Mouse (Mus musculus) cerebral cortex, adult 2 months (tissue): ENCODE data around the gene Peli2.

Experiments used
- WGBS: fragments of 180-500 bp; shearing (Covaris S2); methylation state at CpG from one replicate; pipeline ENCODE4 v1.1.7; 2018; 5-methylcytosine and 5-hydroxymethylcytosine counted together

Peli2 gene

GRCm38 (mm10) chr14:48153064-48153463 lies 32.4 kb downstream of the Peli2 start:
- 88% methylated on average over 2 of the region's 2 CpGs for WGBS

- WGBS = 81% methylated on average over 5 of the region's 5 CpGs
Observed at GRCm38 (mm10) chr14:48153865-48154511, 33.4 kb downstream of the Peli2 start.

- WGBS = 73% methylated on average over 8 of the region's 8 CpGs
Observed at GRCm38 (mm10) chr14:48154641-48155040, 34.0 kb downstream of the Peli2 start.

GRCm38 (mm10) chr14:48155153-48155552 lies 34.5 kb downstream of the Peli2 start:
- WGBS = 29% methylated on average over 13 of the region's 13 CpGs

GRCm38 (mm10) chr14:48157085-48157484 lies 36.5 kb downstream of the Peli2 start:
- 81% methylated on average over 3 of the region's 3 CpGs for WGBS

- WGBS = 74% methylated on average over 8 of the region's 8 CpGs
Observed at GRCm38 (mm10) chr14:48157835-48158234, 37.2 kb downstream of the Peli2 start.

- 91% methylated on average over 3 of the region's 3 CpGs for WGBS
Observed at GRCm38 (mm10) chr14:48159401-48159800, 38.8 kb downstream of the Peli2 start.

- 87% methylated on average over 14 of the region's 14 CpGs for WGBS
Observed at GRCm38 (mm10) chr14:48162446-48162845, 41.8 kb downstream of the Peli2 start.

- WGBS = 70% methylated on average over 8 of the region's 8 CpGs
Observed at GRCm38 (mm10) chr14:48164917-48165316, 44.3 kb downstream of the Peli2 start.

- WGBS = 80% methylated on average over 9 of the region's 9 CpGs
Observed at GRCm38 (mm10) chr14:48166396-48166795, 45.8 kb downstream of the Peli2 start.

GRCm38 (mm10) chr14:48167020-48167419 lies 46.4 kb downstream of the Peli2 start:
- 66% methylated on average over 3 of the region's 3 CpGs for WGBS

GRCm38 (mm10) chr14:48168116-48168515 lies 47.5 kb downstream of the Peli2 start:
- WGBS = 92% methylated on average over 6 of the region's 6 CpGs

- 57% methylated on average over 7 of the region's 7 CpGs for WGBS
Observed at GRCm38 (mm10) chr14:48169970-48170369, 49.3 kb downstream of the Peli2 start.

- WGBS = 84% methylated on average over 12 of the region's 12 CpGs
Observed at GRCm38 (mm10) chr14:48171268-48171667, 50.6 kb downstream of the Peli2 start.

- WGBS = 44% methylated on average over 8 of the region's 8 CpGs
Observed at GRCm38 (mm10) chr14:48172026-48172425, 51.4 kb downstream of the Peli2 start.

GRCm38 (mm10) chr14:48172876-48173275 lies 52.3 kb downstream of the Peli2 start:
- WGBS = 94% methylated on average over 8 of the region's 8 CpGs

GRCm38 (mm10) chr14:48173840-48174239 lies 53.2 kb downstream of the Peli2 start:
- 95% methylated on average over 9 of the region's 9 CpGs for WGBS

GRCm38 (mm10) chr14:48174356-48174755 lies 53.7 kb downstream of the Peli2 start:
- 95% methylated on average over 4 of the region's 4 CpGs for WGBS

GRCm38 (mm10) chr14:48175115-48175514 lies 54.5 kb downstream of the Peli2 start:
- WGBS = 81% methylated on average over 8 of the region's 8 CpGs

- WGBS = 89% methylated on average over 15 of the region's 15 CpGs
Observed at GRCm38 (mm10) chr14:48178304-48178995, 57.8 kb downstream of the Peli2 start.

- 88% methylated on average over 8 of the region's 8 CpGs for WGBS
Observed at GRCm38 (mm10) chr14:48179021-48179420, 58.4 kb downstream of the Peli2 start.

GRCm38 (mm10) chr14:48186302-48186701 lies 65.7 kb downstream of the Peli2 start:
- WGBS = 87% methylated on average over 6 of the region's 6 CpGs

- 70% methylated on average over 9 of the region's 9 CpGs for WGBS
Observed at GRCm38 (mm10) chr14:48187100-48187499, 66.5 kb downstream of the Peli2 start.
